Mouse (Mus musculus) testis, adult 2 months (tissue): ENCODE measurements around the gene Adgra3.

Experiments used
- CTCF ChIP-seq: fragments of 200-500 bp; IDR thresholded peaks from 2 replicates; pipeline ENCODE4 v1.5.1; 2012; ENCODE audit warnings: low read depth, mild to moderate bottlenecking, inconsistent platforms, low read length, moderate library complexity; ENCODE audit not compliant: control insufficient read depth, insufficient read depth, insufficient replicate concordance
- POLR2A ChIP-seq: fragments of 200-500 bp; IDR thresholded peaks from 2 replicates; pipeline ENCODE4 v1.6.1; 2012; ENCODE audit warnings: low read depth, mild to moderate bottlenecking, inconsistent platforms, low read length, moderate library complexity; ENCODE audit not compliant: control insufficient read depth

DNA sequence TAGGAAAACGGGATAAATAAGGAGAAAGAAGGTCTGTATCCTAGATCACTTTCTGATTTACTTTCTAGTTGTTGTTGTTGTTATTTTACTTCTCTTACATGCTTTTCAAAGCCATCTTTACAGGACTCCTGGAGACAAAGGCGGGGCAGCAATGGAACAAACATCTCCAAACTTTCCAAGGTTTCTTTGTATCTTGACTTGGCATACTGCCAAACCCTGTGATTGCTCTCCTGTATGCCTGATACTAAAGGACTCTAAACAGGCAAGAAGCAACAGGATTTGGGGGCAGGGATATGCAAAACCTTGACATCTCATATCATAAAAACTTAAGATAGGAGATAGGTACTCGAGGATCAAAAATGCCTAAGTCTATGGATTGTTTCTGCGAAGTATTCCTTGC is 6.3 kb downstream of the Adgra3 start:
- TF ChIP-seq POLR2A, result no peak
- TF ChIP-seq CTCF, result no peak
